Mouse (Mus musculus) brain, embryonic 14.5 days (tissue): ENCODE results near the gene Chst13. TPM values are rescaled to one million over a fixed set of nuclear protein-coding genes. Genes with fewer than 3 reads are reported as not detected.

Source experiments
- DNase-seq: peaks from one replicate; pipeline ENCODE4 v3.0.0-alpha.2; 2011; ENCODE audit warnings: low read depth
- CTCF ChIP-seq: fragments of 200-500 bp; IDR thresholded peaks from 2 replicates; pipeline ENCODE4 v1.5.1; 2012; ENCODE audit warnings: inconsistent platforms, mild to moderate bottlenecking, moderate library complexity, borderline replicate concordance; ENCODE audit not compliant: insufficient read depth, insufficient read length; ENCODE audit errors: extremely low read depth
- POLR2A ChIP-seq: fragments of 200-500 bp; IDR thresholded peaks from 2 replicates; pipeline ENCODE4 v1.6.1; 2012; ENCODE audit warnings: mild to moderate bottlenecking, inconsistent platforms, borderline replicate concordance; ENCODE audit not compliant: poor library complexity, insufficient read depth, insufficient read length, severe bottlenecking; ENCODE audit errors: extremely low read depth
- polyA plus RNA-seq: library from polyadenylated mRNA; depleted of rRNA; stranded (reverse); fragments of >200 nt; gene quantifications from 2 replicates; pipeline ENCODE4 v1.2.3, GENCODE M21; 2012; rRNA removed

Gene Chst13
- polyA plus RNA-seq = 0.06 and 0.34 TPM in 2 replicates

DNA sequence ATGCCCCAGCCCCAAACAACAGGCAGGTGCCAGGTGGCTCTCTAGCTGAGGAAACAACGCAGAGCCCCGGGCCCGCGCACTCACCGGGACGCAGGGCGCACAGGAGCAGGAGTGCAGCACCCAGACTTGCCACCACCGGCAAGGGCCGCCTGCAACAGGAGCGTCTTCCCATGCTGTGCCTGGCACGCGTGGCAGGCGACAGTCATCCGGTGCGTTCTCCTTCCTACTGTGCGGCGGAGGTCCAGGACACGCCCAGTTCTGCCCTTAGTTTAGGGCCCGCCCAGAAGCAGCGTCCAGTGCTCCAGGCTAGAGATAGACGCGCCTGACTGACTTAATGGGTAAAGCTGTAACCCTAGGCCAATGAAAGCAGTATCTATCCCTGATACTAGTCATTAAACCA, at the start of gene Chst13:
Gene Chst13, minus strand, starts transcription at position 195 of the 400 bp plus-strand sequence.
- peak; percentile 17 for DNase-seq
- no peak for TF ChIP-seq POLR2A

- TF ChIP-seq POLR2A (no peak), CTCF (no peak)
- DNase-seq = no peak
Observed at GRCm38 (mm10) chr6:90374647-90375046, 49.7 kb upstream of the Chst13 start.

DNA sequence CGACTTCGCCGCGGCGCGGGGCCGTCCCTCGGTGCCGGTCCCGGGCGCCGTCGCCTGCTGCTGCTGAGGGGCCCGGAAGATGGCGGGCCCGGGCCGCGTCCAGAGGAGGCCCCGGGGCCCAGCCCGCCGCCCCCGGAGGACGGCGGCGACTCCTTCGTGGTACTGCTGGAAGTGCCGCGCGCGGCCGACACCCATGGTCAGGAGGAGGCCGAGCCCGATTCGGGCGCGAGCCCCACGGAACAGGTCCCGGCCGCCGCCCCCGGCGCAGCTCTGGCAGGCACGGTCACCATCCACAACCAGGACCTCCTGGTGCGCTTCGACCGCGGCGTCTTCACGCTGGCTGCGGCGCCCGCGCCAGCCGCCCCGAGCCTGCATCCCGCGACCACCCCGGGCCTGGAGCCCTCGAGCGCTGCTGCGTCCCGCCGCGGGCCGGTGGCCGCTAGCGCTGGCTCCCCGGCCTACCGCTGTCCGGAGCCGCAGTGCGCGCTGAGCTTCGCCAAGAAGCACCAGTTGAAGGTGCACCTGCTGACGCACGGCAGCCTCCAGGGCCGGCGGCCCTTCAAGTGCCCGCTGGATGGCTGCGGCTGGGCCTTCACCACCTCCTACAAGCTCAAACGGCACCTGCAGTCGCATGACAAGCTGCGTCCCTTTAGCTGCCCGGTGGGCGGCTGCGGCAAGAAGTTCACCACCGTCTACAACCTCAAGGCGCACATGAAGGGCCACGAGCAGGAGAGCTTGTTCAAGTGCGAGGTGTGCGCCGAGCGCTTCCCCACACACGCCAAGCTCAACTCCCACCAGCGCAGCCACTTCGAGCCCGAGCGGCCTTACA, 45.0 kb upstream of the Chst13 start:
- TF ChIP-seq CTCF (no peak), POLR2A (no peak)
- DNase-seq = peak; percentile 64

DNA sequence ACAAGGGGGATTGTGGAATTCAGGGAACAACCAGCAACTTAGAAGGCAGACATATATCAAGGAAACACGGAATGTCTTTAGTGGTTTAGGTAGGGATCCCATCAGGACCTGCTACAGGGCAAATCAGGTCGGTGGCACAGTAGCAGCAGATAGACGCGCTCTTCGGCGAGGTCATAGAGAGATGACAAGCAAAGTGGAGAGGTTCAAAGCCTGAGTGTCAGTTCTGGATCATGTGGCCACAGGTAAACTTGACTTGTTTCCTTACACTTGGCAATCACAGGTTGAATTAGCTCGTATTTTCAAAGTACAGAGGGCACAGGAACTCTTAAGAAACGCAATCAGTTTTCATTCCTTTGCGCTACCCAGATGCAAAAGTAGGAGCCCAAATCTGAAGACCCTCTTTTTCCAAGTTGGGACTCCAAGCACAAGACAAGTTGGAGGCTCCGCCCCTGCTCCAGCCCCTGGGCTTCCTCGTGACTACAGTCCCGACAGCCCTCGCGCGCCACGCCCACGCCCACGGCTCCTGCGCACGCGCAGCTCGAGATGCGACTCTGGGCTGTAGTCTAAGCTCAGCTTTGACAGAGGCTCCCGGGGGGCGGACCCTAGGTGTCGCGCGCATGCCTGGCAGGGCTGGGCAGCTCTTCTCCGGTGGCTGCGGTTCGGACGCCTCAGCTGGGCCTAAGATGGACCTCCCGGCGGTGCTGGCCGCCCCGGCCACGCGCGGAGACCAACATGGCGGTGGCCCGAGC, 44.2 kb upstream of the Chst13 start, which contains the start of gene Zxdc:
Gene Zxdc, plus strand, starts transcription at position 517 of the 749 bp plus-strand sequence.
- TF ChIP-seq CTCF = no peak
- TF ChIP-seq POLR2A = peak; percentile 81
- peak; percentile 99 for DNase-seq

DNA sequence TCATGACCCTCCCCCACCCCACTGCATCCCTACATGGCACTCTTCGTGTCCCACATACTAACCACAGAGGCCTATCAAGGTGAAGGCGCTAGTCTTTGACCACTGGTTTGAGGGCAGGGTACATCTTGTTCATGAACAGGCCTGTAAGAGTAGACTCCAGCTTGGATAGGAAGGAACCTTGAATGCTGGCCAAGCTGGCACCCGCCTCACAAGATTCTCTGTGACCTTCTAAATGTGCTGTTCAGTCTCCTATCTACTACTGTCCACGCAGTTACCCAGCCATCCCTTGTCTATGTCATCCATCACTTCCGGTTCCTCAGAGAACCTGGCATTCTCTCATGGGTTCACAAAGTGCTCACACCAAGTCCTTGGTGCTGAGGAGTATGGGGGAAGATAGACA, 38.3 kb upstream of the Chst13 start:
- no peak for DNase-seq
- TF ChIP-seq POLR2A (no peak), CTCF (no peak)

GRCm38 (mm10) chr6:90360922-90361614, 36.1 kb upstream of the Chst13 start:
- TF ChIP-seq POLR2A = no peak
- TF ChIP-seq CTCF = no peak
- DNase-seq = no peak

- DNase-seq = peak; percentile 91
- no peak for TF ChIP-seq POLR2A
Observed at GRCm38 (mm10) chr6:90360024-90360781, 35.2 kb upstream of the Chst13 start.

DNA sequence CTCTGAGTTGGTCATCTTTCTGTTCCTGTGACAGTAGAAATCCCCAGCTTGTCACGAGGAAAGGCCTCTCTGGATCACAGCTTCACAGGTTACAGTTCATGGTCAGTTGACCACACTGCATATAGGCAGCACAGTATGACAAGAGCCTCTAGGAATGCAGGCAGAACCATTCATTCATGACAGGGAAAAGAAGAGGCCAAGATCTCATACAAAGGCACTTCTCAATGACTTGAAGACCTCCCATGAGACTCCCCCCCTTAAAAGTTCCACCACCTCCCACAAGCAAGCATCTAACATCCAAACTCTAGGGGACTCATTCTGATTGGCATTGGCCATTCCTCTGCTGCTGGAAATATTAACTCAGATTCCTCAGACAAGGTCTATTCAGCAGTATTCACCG, 34.5 kb upstream of the Chst13 start:
- TF ChIP-seq POLR2A = no peak
- no peak for TF ChIP-seq CTCF
- DNase-seq = peak; percentile 6

- no peak for TF ChIP-seq POLR2A
- TF ChIP-seq CTCF = no peak
- DNase-seq = no peak
Observed at GRCm38 (mm10) chr6:90358142-90358541, 33.2 kb upstream of the Chst13 start.

DNA sequence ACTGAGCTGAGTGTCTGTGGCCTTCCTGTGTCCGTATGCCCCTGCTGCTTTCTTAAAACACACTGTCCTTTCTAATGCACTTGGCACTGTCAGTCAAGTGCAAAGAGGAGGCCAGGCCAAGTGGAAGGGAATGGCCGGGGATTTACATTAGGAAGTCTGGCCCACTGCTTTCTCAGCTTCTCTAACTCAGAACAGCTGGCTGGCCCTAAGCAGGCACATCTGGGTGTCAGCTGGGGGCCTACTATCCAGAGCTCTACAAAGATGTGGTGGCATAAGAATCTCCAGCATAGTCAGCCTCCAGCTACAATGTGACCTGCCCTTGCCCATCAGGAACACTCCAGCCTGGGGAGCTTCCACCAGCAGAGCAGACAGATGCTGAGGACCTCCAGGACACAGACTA, 25.0 kb upstream of the Chst13 start:
- no peak for DNase-seq
- TF ChIP-seq CTCF (no peak), POLR2A (no peak)

- DNase-seq = no peak
- TF ChIP-seq CTCF (no peak), POLR2A (no peak)
Observed at GRCm38 (mm10) chr6:90348500-90348899, 23.5 kb upstream of the Chst13 start.
